Mouse (Mus musculus) heart, embryonic 15.5 days (tissue): ENCODE results near the gene Col19a1. TPM values are rescaled to one million over a fixed set of nuclear protein-coding genes. Genes with fewer than 3 reads are reported as not detected.

Experiments
- ATAC-seq: fragments of 200-750 bp; cut with Nextera tagmentation; replicated peaks from 2 replicates; pipeline ENCODE4 v1.8.0; 2017; ENCODE audit warnings: low read depth, moderate TSS enrichment; ENCODE audit not compliant: insufficient number of reproducible peaks, insufficient read depth, low FRiP score
- H3K27ac ChIP-seq: fragments of 300-500 bp; sonication (generic); 2 replicates; pipeline ENCODE4 v1.5.1; 2015; ENCODE audit warnings: mild to moderate bottlenecking, inconsistent platforms
- H3K27me3 ChIP-seq: fragments of 300-500 bp; sonication (generic); 2 replicates; pipeline ENCODE4 v1.6.1; 2015; ENCODE audit warnings: inconsistent platforms
- H3K36me3 ChIP-seq: fragments of 300-500 bp; sonication (generic); 2 replicates; pipeline ENCODE4 v1.6.1; 2015; ENCODE audit warnings: mild to moderate bottlenecking, inconsistent platforms
- H3K4me1 ChIP-seq: fragments of 300-500 bp; sonication (generic); replicated peaks from 2 replicates; pipeline ENCODE4 v1.6.1; 2015; ENCODE audit warnings: inconsistent platforms
- H3K4me2 ChIP-seq: fragments of 300-500 bp; sonication (generic); 2 replicates; pipeline ENCODE4 v1.6.1; 2015; ENCODE audit warnings: inconsistent platforms, mild to moderate bottlenecking, moderate library complexity
- H3K4me3 ChIP-seq: fragments of 300-500 bp; sonication (generic); 2 replicates; pipeline ENCODE4 v1.5.1; 2015; ENCODE audit warnings: mild to moderate bottlenecking, inconsistent platforms
- H3K9ac ChIP-seq: fragments of 300-500 bp; sonication (generic); 2 replicates; pipeline ENCODE4 v1.6.1; 2015; ENCODE audit warnings: mild to moderate bottlenecking, inconsistent platforms
- H3K9me3 ChIP-seq: fragments of 300-500 bp; sonication (generic); replicated peaks from 2 replicates; pipeline ENCODE4 v1.6.1; 2016; ENCODE audit warnings: inconsistent platforms
- WGBS: fragments of 180-500 bp; shearing (Covaris S2); methylation state at CpG from one replicate; pipeline ENCODE4 v1.1.7; 2015; ENCODE audit warnings: mixed read lengths; 5-methylcytosine and 5-hydroxymethylcytosine counted together
- polyA plus RNA-seq: library from polyadenylated mRNA; unstranded; fragments of >200 nt; fragmentation: Nextera tagmentation; extraction: Ambion mirVana; gene quantifications from 2 replicates; pipeline ENCODE4 v1.2.1, GENCODE M21; 2015

Col19a1 gene
- polyA plus RNA-seq, 1 experiment from 2014 or later, result 0.09 TPM

DNA sequence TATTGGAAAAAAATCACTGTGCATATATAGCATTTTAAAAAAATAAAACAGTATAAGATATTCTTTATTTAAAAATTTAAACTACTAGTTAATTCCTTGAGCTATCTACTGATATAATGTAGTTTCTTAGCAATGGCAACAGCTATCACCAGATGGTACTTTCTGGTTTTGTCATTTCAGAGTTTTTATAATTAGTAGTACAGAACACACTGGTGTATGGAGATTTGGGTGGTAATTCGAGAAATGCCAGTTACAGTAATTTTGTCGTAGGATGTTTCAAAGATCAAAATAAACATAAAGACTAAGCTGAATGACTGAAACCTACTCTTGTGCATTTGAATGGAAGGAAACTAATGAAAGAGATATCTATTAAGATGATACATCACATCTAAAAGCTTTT is 129.3 kb downstream of the Col19a1 start:
- Histone ChIP-seq H3K27me3 (no peaks in the 10 kb centered on the region), H3K9me3 (no peaks in the 10 kb centered on the region), H3K4me2 (no peak overlapping the region), H3K27ac (no peak overlapping the region), H3K36me3 (no peaks in the 10 kb centered on the region), H3K4me1 (no peaks in the 10 kb centered on the region), H3K9ac (no peak overlapping the region), H3K4me3 (no peak overlapping the region)
- ATAC-seq, result no peak
- 69% methylated on average over 2 of the region's 2 CpGs for WGBS

DNA sequence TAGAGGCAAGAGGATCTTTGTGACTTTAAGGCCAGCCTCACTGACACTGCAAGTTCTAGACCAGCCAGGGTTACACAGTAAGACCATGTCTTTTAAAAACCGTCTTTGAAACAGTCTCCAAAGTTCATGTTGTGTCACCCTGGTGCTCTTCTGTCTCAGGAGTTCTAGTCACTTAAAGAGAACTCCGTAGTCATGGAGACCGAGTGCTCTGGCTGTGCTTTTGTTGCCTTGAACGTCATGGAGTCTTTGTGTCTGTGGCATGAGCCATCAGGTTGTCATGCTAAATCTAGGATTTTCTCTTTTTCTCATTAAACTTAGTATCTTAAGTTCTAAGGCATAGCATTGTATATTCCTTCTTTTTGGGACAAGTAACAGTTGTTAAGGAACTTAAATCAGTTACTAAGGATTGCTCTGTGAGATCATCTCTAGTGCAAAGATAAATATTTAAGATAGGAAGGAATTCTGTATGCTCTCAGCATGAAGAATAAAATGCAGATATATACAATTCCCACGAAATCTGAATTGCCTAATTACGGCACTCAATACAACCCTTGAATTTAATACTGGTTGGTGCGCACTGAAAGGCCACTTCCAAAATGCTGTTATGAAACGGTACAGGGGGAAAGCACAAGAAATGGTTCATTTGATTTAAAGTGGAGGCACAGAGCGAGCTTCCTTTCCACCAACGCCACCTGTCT is 134.6 kb downstream of the Col19a1 start:
- Histone ChIP-seq H3K4me1 (no peaks in the 10 kb centered on the region), H3K9me3 (no peaks in the 10 kb centered on the region), H3K27me3 (no peaks in the 10 kb centered on the region), H3K9ac (no peak overlapping the region), H3K27ac (no peak overlapping the region), H3K36me3 (no peaks in the 10 kb centered on the region), H3K4me2 (no peak overlapping the region), H3K4me3 (no peak overlapping the region)
- ATAC-seq, result no peak
- 60% methylated on average over 10 of the region's 10 CpGs for WGBS

DNA sequence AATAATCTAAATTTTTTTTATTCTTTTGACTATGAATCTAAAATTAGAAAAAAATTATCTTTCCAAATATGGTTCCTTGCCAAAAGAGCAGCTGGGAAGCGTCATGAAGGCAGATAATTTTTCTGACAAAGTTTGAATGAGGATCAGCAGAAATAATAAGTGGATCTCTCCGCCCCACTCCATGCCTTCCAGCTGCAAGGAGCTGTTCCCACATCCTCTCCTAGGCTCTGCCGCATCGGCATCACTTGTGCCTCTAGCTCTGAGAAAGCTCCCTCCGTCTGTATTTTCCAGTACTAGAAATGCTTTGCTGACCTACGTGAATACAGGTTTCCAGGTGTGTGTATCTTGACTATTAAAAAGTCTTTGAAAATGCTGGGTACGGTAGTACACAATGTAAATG is 135.1 kb downstream of the Col19a1 start:
- H3K36me3 ChIP-seq, result no peaks in the 10 kb centered on the region
- no peak overlapping the region for H3K4me3 ChIP-seq
- no peaks in the 10 kb centered on the region for H3K27me3 ChIP-seq
- no peak overlapping the region for H3K9ac ChIP-seq
- no peak overlapping the region for H3K27ac ChIP-seq
- 59% methylated on average over 7 of the region's 7 CpGs for WGBS
- 0 out of 2 replicates have a peak, but pooled peaks have one; percentile 14 for ATAC-seq
- no peaks in the 10 kb centered on the region for H3K9me3 ChIP-seq
- no peaks in the 10 kb centered on the region for H3K4me1 ChIP-seq
- no peak overlapping the region for H3K4me2 ChIP-seq

DNA sequence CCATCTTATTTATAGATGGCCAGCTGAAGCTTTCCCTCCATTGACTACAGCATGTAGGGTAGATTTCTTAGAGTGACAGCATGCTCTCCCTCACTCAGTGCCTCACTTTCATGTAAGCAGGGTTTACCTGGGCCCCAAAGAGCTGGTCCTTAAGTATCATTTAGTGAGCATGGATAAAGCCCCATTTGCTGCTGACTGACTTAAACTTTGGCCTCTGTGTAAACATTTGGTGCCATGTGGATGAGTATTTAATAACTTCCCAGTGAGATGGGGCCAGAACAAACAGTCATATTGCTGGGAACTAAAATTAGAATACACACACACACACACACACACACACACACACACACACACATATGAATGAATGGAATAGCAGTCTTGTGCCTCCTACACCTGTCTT is 149.8 kb downstream of the Col19a1 start:
- H3K36me3 ChIP-seq, result no peaks in the 10 kb centered on the region
- H3K27me3 ChIP-seq, result no peaks in the 10 kb centered on the region
- no peak overlapping the region for H3K4me3 ChIP-seq
- no peaks in the 10 kb centered on the region for H3K4me1 ChIP-seq
- H3K4me2 ChIP-seq, result no peak overlapping the region
- H3K9ac ChIP-seq, result no peak overlapping the region
- no peak for ATAC-seq
- no peak overlapping the region for H3K27ac ChIP-seq
- H3K9me3 ChIP-seq, result no peaks in the 10 kb centered on the region

GRCm38 (mm10) chr1:24428306-24428705 is 159.0 kb downstream of the Col19a1 start:
- Histone ChIP-seq H3K9me3 (no peaks in the 10 kb centered on the region), H3K36me3 (no peaks in the 10 kb centered on the region), H3K9ac (no peak overlapping the region), H3K4me2 (no peak overlapping the region), H3K4me3 (no peak overlapping the region), H3K4me1 (no peaks in the 10 kb centered on the region), H3K27ac (no peak overlapping the region), H3K27me3 (no peaks in the 10 kb centered on the region)
- 83% methylated on average over 5 of the region's 5 CpGs for WGBS
- ATAC-seq, result no peak

- 20% methylated on average over 8 of the region's 8 CpGs for WGBS
- H3K9me3 ChIP-seq, result no peaks in the 10 kb centered on the region
- H3K4me2 ChIP-seq, result no peak overlapping the region
- no peaks in the 10 kb centered on the region for H3K4me1 ChIP-seq
- no peaks in the 10 kb centered on the region for H3K27me3 ChIP-seq
- H3K36me3 ChIP-seq, result no peaks in the 10 kb centered on the region
- no peak overlapping the region for H3K9ac ChIP-seq
- H3K27ac ChIP-seq, result no peak overlapping the region
- no peak for ATAC-seq
- H3K4me3 ChIP-seq, result no peak overlapping the region
Observed at GRCm38 (mm10) chr1:24378125-24378821, 209.0 kb downstream of the Col19a1 start.

DNA sequence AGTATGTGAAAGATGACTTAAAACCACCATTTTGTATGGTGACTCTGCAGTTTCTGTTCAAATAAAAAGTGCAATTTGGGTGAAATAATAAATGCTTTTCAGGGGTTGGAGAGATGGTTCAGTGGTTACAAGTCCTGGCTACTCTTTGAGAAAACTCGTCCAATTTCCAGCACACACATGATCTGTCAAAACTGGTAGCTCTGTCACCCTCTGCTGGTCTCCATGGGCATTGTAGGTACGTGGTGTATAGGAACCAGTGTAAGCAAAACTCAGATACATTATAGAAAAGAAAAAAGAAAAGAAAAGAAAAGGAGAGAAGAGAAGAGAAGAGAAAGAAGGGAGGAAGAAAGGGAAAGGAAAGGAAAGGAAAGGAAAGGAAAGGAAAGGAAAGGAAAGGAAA is 212.4 kb downstream of the Col19a1 start:
- Histone ChIP-seq H3K4me2 (no peak overlapping the region), H3K27me3 (no peaks in the 10 kb centered on the region), H3K4me3 (no peak overlapping the region), H3K36me3 (no peaks in the 10 kb centered on the region), H3K4me1 (no peaks in the 10 kb centered on the region), H3K27ac (no peak overlapping the region), H3K9me3 (no peaks in the 10 kb centered on the region), H3K9ac (no peak overlapping the region)
- ATAC-seq, result no peak
- WGBS, result 30% methylated on average over 2 of the region's 2 CpGs

DNA sequence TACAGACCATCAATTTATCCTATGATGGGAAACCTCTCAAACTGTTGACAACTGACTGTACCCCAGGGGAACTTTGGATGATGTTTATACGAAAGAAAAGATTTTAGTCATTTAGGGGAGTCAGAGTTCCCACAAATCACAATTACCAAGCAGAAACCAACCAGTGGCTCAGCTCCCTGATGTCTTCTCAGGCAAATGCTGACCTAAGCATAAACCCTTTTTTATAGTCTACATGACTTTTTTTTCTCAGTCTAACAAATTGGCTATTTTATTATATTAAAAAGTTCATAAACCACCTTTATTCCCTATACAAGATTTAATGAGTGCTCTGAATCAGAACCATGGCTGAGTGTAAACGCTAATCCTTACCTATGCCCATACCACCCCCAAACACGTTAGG is 213.6 kb downstream of the Col19a1 start:
- no peaks in the 10 kb centered on the region for H3K27me3 ChIP-seq
- no peak overlapping the region for H3K9ac ChIP-seq
- 77% methylated on average over 3 of the region's 3 CpGs for WGBS
- H3K36me3 ChIP-seq, result no peaks in the 10 kb centered on the region
- H3K4me2 ChIP-seq, result no peak overlapping the region
- no peak for ATAC-seq
- H3K27ac ChIP-seq, result no peak overlapping the region
- no peak overlapping the region for H3K4me3 ChIP-seq
- H3K9me3 ChIP-seq, result no peaks in the 10 kb centered on the region
- H3K4me1 ChIP-seq, result no peaks in the 10 kb centered on the region

GRCm38 (mm10) chr1:24372471-24373258 is 214.6 kb downstream of the Col19a1 start:
- WGBS, result 65% methylated on average over 4 of the region's 4 CpGs
- no peak overlapping the region for H3K4me2 ChIP-seq
- no peak overlapping the region for H3K27ac ChIP-seq
- H3K4me3 ChIP-seq, result no peak overlapping the region
- ATAC-seq, result no peak
- H3K36me3 ChIP-seq, result no peaks in the 10 kb centered on the region
- H3K9me3 ChIP-seq, result no peaks in the 10 kb centered on the region
- H3K9ac ChIP-seq, result no peak overlapping the region
- no peaks in the 10 kb centered on the region for H3K27me3 ChIP-seq
- no peaks in the 10 kb centered on the region for H3K4me1 ChIP-seq

- Histone ChIP-seq H3K36me3 (no peaks in the 10 kb centered on the region), H3K4me2 (peak overlapping the region; percentile 25), H3K4me1 (no peaks in the 10 kb centered on the region), H3K4me3 (no peak overlapping the region), H3K27ac (no peak overlapping the region), H3K9ac (no peak overlapping the region), H3K27me3 (no peaks in the 10 kb centered on the region), H3K9me3 (no peaks in the 10 kb centered on the region)
- no peak for ATAC-seq
- 45% methylated on average over 19 of the region's 19 CpGs for WGBS
Observed at GRCm38 (mm10) chr1:24367570-24368517, 219.4 kb downstream of the Col19a1 start.

DNA sequence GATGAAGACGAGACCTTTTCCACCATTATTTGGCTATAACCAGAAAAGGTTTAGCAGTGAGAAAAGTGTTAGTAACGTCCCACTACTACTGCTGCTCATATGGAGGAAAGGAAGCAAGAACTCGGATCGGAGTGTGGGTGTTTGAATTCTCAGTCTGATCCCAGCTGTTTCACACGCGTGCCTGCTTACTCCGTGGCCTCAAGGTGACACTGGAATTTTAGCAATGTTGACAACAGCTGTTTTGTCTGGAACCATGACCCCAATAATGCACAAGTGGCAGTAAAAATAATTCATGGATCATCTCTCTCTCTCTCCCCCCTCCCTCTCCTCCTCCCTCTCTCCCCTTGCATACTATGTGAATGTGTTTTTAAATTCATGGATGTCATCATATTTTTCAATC is 222.5 kb downstream of the Col19a1 start:
- WGBS, result 71% methylated on average over 7 of the region's 7 CpGs
- Histone ChIP-seq H3K9ac (no peak overlapping the region), H3K36me3 (no peaks in the 10 kb centered on the region), H3K4me1 (no peaks in the 10 kb centered on the region), H3K27me3 (no peaks in the 10 kb centered on the region), H3K4me2 (no peak overlapping the region), H3K27ac (no peak overlapping the region), H3K4me3 (no peak overlapping the region), H3K9me3 (no peaks in the 10 kb centered on the region)
- no peak for ATAC-seq
